Mouse (Mus musculus): Measurements from ENCODE around the gene Coq4. TPM values are rescaled to one million over a fixed set of nuclear protein-coding genes. Genes with fewer than 3 reads are reported as not detected.

Coq4 gene
- total and polyA plus RNA-seq, 2 experiments from 2014 or later: 32.1 to 44.8 TPM

GRCm38 (mm10) chr2:29826318-29826925, 39.1 kb downstream of the Coq4 start:
- H3K4me2 ChIP-seq (ENCODE audit: low read depth, low read length, poor library complexity, severe bottlenecking): peak overlapping the region; percentile 56
- no peaks in the 10 kb centered on the region for H3K27me3 ChIP-seq (ENCODE audit: insufficient read depth, low read length)
- H3K9me3 ChIP-seq (ENCODE audit: low read length): no peaks in the 10 kb centered on the region
- peak overlapping the region; percentile 63 for H3K9ac ChIP-seq (replicated peaks; ENCODE audit: low read length, poor library complexity, severe bottlenecking)
- 8% methylated on average over 11 of the region's 11 CpGs for WGBS
- H3K27ac ChIP-seq (ENCODE audit: low read depth, low read length): peak overlapping the region; percentile 86
- DNase-seq (ENCODE audit: low spot score) (no peak), ATAC-seq (ENCODE audit: low FRiP score) (peak; percentile 48; the same call in 1 of the 2 replicates)
- H3K36me3 ChIP-seq (ENCODE audit: insufficient read depth, low read length): no peaks in the 10 kb centered on the region
- TF ChIP-seq CTCF (IDR thresholded peaks at IDR 0.05): no peak
- H3K4me3 ChIP-seq (ENCODE audit: low read depth, low read length): peak overlapping the region; percentile 87
- H3K4me1 ChIP-seq (ENCODE audit: insufficient read depth, low read length): peaks cover 3% of the 10 kb centered on the region; the same call in 1 of the 2 replicates

GRCm38 (mm10) chr2:29826926-29827708, 39.8 kb downstream of the Coq4 start:
- H3K27ac ChIP-seq (ENCODE audit: low read depth, low read length): peak overlapping the region; percentile 86
- H3K4me2 ChIP-seq (ENCODE audit: low read depth, low read length, poor library complexity, severe bottlenecking): peak overlapping the region; percentile 77
- peaks cover 3% of the 10 kb centered on the region; the same call in 1 of the 2 replicates for H3K4me1 ChIP-seq (ENCODE audit: insufficient read depth, low read length)
- peak overlapping the region; percentile 87 for H3K4me3 ChIP-seq (ENCODE audit: low read depth, low read length)
- WGBS: under 1% methylated on average over 48 of the region's 48 CpGs
- ATAC-seq (ENCODE audit: low FRiP score) (peak; percentile 96), DNase-seq (ENCODE audit: low spot score) (peak; percentile 99)
- no peaks in the 10 kb centered on the region for H3K36me3 ChIP-seq (ENCODE audit: insufficient read depth, low read length)
- peak; percentile 48 for TF ChIP-seq CTCF (IDR thresholded peaks at IDR 0.05)
- H3K9me3 ChIP-seq (ENCODE audit: low read length): no peaks in the 10 kb centered on the region
- H3K9ac ChIP-seq (replicated peaks; ENCODE audit: low read length, poor library complexity, severe bottlenecking): peak overlapping the region; percentile 76
- H3K27me3 ChIP-seq (ENCODE audit: insufficient read depth, low read length): no peaks in the 10 kb centered on the region

GRCm38 (mm10) chr2:29827709-29828024, 40.4 kb downstream of the Coq4 start:
- no peak for TF ChIP-seq CTCF (IDR thresholded peaks at IDR 0.05)
- ATAC-seq (ENCODE audit: low FRiP score) (no peak), DNase-seq (ENCODE audit: low spot score) (no peak)
- H3K9me3 ChIP-seq (ENCODE audit: low read length): no peaks in the 10 kb centered on the region
- 3% methylated on average over 12 of the region's 12 CpGs for WGBS
- H3K4me3 ChIP-seq (ENCODE audit: low read depth, low read length): peak overlapping the region; percentile 87
- H3K27ac ChIP-seq (ENCODE audit: low read depth, low read length): peak overlapping the region; percentile 55; the same call in 1 of the 2 replicates
- peaks cover 3% of the 10 kb centered on the region; the same call in 1 of the 2 replicates for H3K4me1 ChIP-seq (ENCODE audit: insufficient read depth, low read length)
- peaks cover 4% of the 10 kb centered on the region; the same call in 1 of the 2 replicates for H3K36me3 ChIP-seq (ENCODE audit: insufficient read depth, low read length)
- H3K9ac ChIP-seq (replicated peaks; ENCODE audit: low read length, poor library complexity, severe bottlenecking): peak overlapping the region; percentile 76
- H3K27me3 ChIP-seq (ENCODE audit: insufficient read depth, low read length): no peaks in the 10 kb centered on the region
- H3K4me2 ChIP-seq (ENCODE audit: low read depth, low read length, poor library complexity, severe bottlenecking): peak overlapping the region; percentile 77

- TF ChIP-seq CTCF (IDR thresholded peaks at IDR 0.05): no peak
- Histone ChIP-seq H3K4me2 (ENCODE audit: low read depth, low read length, poor library complexity, severe bottlenecking) (no peak overlapping the region), H3K27ac (ENCODE audit: low read depth, low read length) (no peak overlapping the region), H3K27me3 (ENCODE audit: insufficient read depth, low read length) (no peaks in the 10 kb centered on the region), H3K9ac (replicated peaks; ENCODE audit: low read length, poor library complexity, severe bottlenecking) (no peak overlapping the region), H3K36me3 (ENCODE audit: insufficient read depth, low read length) (peaks cover 4% of the 10 kb centered on the region; the same call in 1 of the 2 replicates), H3K4me3 (ENCODE audit: low read depth, low read length) (no peak overlapping the region), H3K4me1 (ENCODE audit: insufficient read depth, low read length) (peaks cover 3% of the 10 kb centered on the region; the same call in 1 of the 2 replicates), H3K9me3 (ENCODE audit: low read length) (no peaks in the 10 kb centered on the region)
- ATAC-seq (ENCODE audit: low FRiP score): no peak
- peak; percentile 33 for DNase-seq (ENCODE audit: low spot score)
- 93% methylated on average over 4 of the region's 4 CpGs for WGBS
Measured at GRCm38 (mm10) chr2:29831106-29831505, 43.8 kb downstream of the Coq4 start.

- Histone ChIP-seq H3K27ac (ENCODE audit: low read depth, low read length) (no peak overlapping the region), H3K36me3 (ENCODE audit: insufficient read depth, low read length) (peaks cover 9% of the 10 kb centered on the region; the same call in 1 of the 2 replicates), H3K4me3 (ENCODE audit: low read depth, low read length) (no peak overlapping the region), H3K27me3 (ENCODE audit: insufficient read depth, low read length) (no peaks in the 10 kb centered on the region), H3K9ac (replicated peaks; ENCODE audit: low read length, poor library complexity, severe bottlenecking) (no peak overlapping the region), H3K4me1 (ENCODE audit: insufficient read depth, low read length) (no peaks in the 10 kb centered on the region), H3K4me2 (ENCODE audit: low read depth, low read length, poor library complexity, severe bottlenecking) (no peak overlapping the region), H3K9me3 (ENCODE audit: low read length) (no peaks in the 10 kb centered on the region)
- ATAC-seq (ENCODE audit: low FRiP score) (no peak), DNase-seq (ENCODE audit: low spot score) (no peak)
- 93% methylated on average over 5 of the region's 5 CpGs for WGBS
- no peak for TF ChIP-seq CTCF (IDR thresholded peaks at IDR 0.05)
Measured at GRCm38 (mm10) chr2:29833796-29834195, 46.5 kb downstream of the Coq4 start.
